Mouse (Mus musculus): ENCODE measurements around the gene Mapt. TPM values are rescaled to one million over a fixed set of nuclear protein-coding genes. Genes with fewer than 3 reads are reported as not detected.

Gene Mapt
- polyA plus RNA-seq, 1 experiment from 2014 or later = 11.8 TPM

DNA sequence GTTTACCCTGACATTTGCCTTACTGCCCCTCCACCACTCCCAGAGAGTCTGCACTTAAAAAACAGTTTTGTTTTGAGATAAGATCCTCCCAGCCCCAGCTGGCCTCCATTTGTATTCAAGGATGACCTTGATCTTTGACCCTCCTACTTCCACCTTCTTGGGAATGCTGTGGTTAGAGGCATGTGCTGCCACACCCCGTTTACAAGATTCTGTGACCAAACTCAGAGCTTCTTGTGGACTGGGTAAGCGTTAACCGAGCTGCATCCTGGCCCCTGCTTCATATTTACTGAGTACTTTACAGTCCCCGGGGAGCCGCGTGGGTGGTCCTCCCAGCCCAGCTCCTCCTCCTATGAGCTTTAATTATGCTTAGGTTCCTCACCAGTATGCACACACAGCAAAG is 64.5 kb downstream of the Mapt start:
- no peak overlapping the region for H3K4me3 ChIP-seq (ENCODE audit: low read length)
- no peak for ATAC-seq (ENCODE audit: low read depth)

DNA sequence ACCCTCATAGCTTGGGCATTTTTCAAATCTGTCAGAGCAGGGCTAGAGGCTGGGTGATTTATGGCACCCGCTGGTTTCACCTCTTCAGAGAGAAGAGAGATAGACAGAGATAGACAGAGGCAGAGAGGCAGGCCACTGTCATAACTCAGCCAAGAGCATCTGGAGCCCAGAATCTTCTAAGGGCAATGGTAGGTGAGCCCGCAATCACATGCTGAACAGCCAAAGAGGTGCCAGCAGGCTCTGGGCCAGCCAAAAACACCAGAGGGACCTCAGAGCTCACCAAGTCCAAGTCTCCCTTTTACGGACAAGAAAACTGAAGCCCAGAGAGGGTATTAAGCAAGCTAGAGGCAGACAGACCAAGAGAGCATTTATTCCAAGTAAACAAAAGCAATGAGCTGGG is 66.5 kb downstream of the Mapt start:
- 90% methylated on average over 3 of the region's 3 CpGs for WGBS
- Histone ChIP-seq H3K27ac (ENCODE audit: low read length) (no peak overlapping the region), H3K9ac (ENCODE audit: low read length) (no peak overlapping the region), H3K4me3 (ENCODE audit: low read length) (no peak overlapping the region), H3K36me3 (ENCODE audit: control insufficient read depth, insufficient read depth, low read length) (no peaks in the 10 kb centered on the region), H3K27me3 (ENCODE audit: control insufficient read depth, insufficient read depth, low read depth, low read length) (no peaks in the 10 kb centered on the region), H3K9me3 (ENCODE audit: control insufficient read depth, low read length) (no peaks in the 10 kb centered on the region), H3K4me1 (replicated peaks; ENCODE audit: control insufficient read depth, insufficient read depth, low read length) (no peaks in the 10 kb centered on the region; the same call in none of the 2 replicates), H3K4me2 (ENCODE audit: low read depth, low read length) (no peak overlapping the region)
- no peak for ATAC-seq (ENCODE audit: low read depth)

More for the DNA sequence above, 64.5 kb downstream of the Mapt start:
- Histone ChIP-seq H3K27ac (ENCODE audit: low read length) (no peak overlapping the region), H3K27me3 (ENCODE audit: control insufficient read depth, insufficient read depth, low read depth, low read length) (no peaks in the 10 kb centered on the region), H3K36me3 (ENCODE audit: control insufficient read depth, insufficient read depth, low read length) (no peaks in the 10 kb centered on the region), H3K9ac (ENCODE audit: low read length) (no peak overlapping the region), H3K4me1 (replicated peaks; ENCODE audit: control insufficient read depth, insufficient read depth, low read length) (no peaks in the 10 kb centered on the region; the same call in 1 of the 2 replicates), H3K9me3 (ENCODE audit: control insufficient read depth, low read length) (no peaks in the 10 kb centered on the region), H3K4me2 (ENCODE audit: low read depth, low read length) (no peak overlapping the region)
- WGBS = 14% methylated on average over 6 of the region's 6 CpGs

DNA sequence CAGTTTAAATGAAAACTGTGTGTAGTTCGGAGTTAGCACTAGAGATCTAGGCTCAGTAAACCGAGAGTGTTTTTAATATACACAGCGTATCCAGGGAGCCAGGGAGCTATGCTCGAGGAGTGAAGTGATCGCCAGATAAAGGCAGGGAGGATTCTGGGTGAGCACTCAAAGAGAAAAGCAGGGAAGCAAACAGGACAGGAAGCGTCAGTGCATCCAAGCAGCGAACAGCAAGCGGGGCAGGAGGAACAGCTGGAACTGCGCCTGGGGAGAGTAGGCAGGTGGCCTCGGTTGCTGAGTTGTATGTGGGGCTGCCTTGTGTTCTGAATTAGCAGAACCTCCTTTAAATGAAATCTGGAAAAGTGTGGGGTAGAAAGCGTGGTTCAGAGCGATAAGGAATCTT is 71.4 kb downstream of the Mapt start:
- no peaks in the 10 kb centered on the region; the same call in 1 of the 2 replicates for H3K4me1 ChIP-seq (replicated peaks; ENCODE audit: control insufficient read depth, insufficient read depth, low read length)
- no peaks in the 10 kb centered on the region for H3K36me3 ChIP-seq (ENCODE audit: control insufficient read depth, insufficient read depth, low read length)
- WGBS = 27% methylated on average over 12 of the region's 12 CpGs
- H3K27me3 ChIP-seq (ENCODE audit: control insufficient read depth, insufficient read depth, low read depth, low read length) = no peaks in the 10 kb centered on the region
- H3K9me3 ChIP-seq (ENCODE audit: control insufficient read depth, low read length) = no peaks in the 10 kb centered on the region
- no peak overlapping the region for H3K9ac ChIP-seq (ENCODE audit: low read length)
- H3K27ac ChIP-seq (ENCODE audit: low read length) = no peak overlapping the region
- peak overlapping the region; percentile 13 for H3K4me2 ChIP-seq (ENCODE audit: low read depth, low read length)
- H3K4me3 ChIP-seq (ENCODE audit: low read length) = no peak overlapping the region
- ATAC-seq (ENCODE audit: low read depth) = no peak

GRCm38 (mm10) chr11:104303088-104303960 is 72.1 kb downstream of the Mapt start:
- no peaks in the 10 kb centered on the region; the same call in 1 of the 2 replicates for H3K4me1 ChIP-seq (replicated peaks; ENCODE audit: control insufficient read depth, insufficient read depth, low read length)
- no peaks in the 10 kb centered on the region for H3K36me3 ChIP-seq (ENCODE audit: control insufficient read depth, insufficient read depth, low read length)
- ATAC-seq (ENCODE audit: low read depth) = no peak
- H3K27me3 ChIP-seq (ENCODE audit: control insufficient read depth, insufficient read depth, low read depth, low read length) = no peaks in the 10 kb centered on the region
- H3K27ac ChIP-seq (ENCODE audit: low read length) = no peak overlapping the region
- H3K9ac ChIP-seq (ENCODE audit: low read length) = no peak overlapping the region
- H3K4me2 ChIP-seq (ENCODE audit: low read depth, low read length) = no peak overlapping the region
- no peak overlapping the region for H3K4me3 ChIP-seq (ENCODE audit: low read length)
- no peaks in the 10 kb centered on the region for H3K9me3 ChIP-seq (ENCODE audit: control insufficient read depth, low read length)
- 45% methylated on average over 8 of the region's 8 CpGs for WGBS

DNA sequence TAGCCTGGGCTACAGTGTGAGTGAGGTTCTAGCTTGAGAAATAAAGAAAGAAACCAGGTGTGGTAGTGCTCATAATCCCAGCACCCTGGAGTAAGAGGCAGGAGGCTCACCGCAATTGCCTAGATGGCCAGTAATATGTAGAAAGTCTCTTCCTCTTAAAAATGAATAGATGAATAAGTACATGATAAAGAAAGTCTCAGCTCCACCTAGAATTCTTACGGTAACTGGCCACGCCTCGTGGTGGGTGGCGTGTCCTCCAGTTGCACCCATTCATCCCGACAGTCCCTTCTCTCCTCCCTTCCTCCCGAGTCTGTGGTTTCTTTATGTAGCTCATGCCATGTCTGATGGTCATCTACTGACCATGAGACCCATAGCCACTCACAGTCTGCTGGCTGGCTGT is 74.5 kb downstream of the Mapt start:
- Histone ChIP-seq H3K36me3 (ENCODE audit: control insufficient read depth, insufficient read depth, low read length) (no peaks in the 10 kb centered on the region), H3K27me3 (ENCODE audit: control insufficient read depth, insufficient read depth, low read depth, low read length) (peaks cover 7% of the 10 kb centered on the region; the same call in 1 of the 2 replicates), H3K9me3 (ENCODE audit: control insufficient read depth, low read length) (no peaks in the 10 kb centered on the region), H3K4me2 (ENCODE audit: low read depth, low read length) (no peak overlapping the region), H3K27ac (ENCODE audit: low read length) (no peak overlapping the region), H3K4me3 (ENCODE audit: low read length) (no peak overlapping the region), H3K9ac (ENCODE audit: low read length) (no peak overlapping the region), H3K4me1 (replicated peaks; ENCODE audit: control insufficient read depth, insufficient read depth, low read length) (no peaks in the 10 kb centered on the region; the same call in 1 of the 2 replicates)
- no peak for ATAC-seq (ENCODE audit: low read depth)
- WGBS = 91% methylated on average over 7 of the region's 7 CpGs

- no peaks in the 10 kb centered on the region; the same call in 1 of the 2 replicates for H3K4me1 ChIP-seq (replicated peaks; ENCODE audit: control insufficient read depth, insufficient read depth, low read length)
- no peak overlapping the region for H3K27ac ChIP-seq (ENCODE audit: low read length)
- 88% methylated on average over 13 of the region's 13 CpGs for WGBS
- H3K27me3 ChIP-seq (ENCODE audit: control insufficient read depth, insufficient read depth, low read depth, low read length) = peaks cover 7% of the 10 kb centered on the region; the same call in 1 of the 2 replicates
- no peak overlapping the region for H3K4me3 ChIP-seq (ENCODE audit: low read length)
- no peak overlapping the region for H3K9ac ChIP-seq (ENCODE audit: low read length)
- no peak overlapping the region for H3K4me2 ChIP-seq (ENCODE audit: low read depth, low read length)
- ATAC-seq (ENCODE audit: low read depth) = no peak
- H3K9me3 ChIP-seq (ENCODE audit: control insufficient read depth, low read length) = no peaks in the 10 kb centered on the region
- no peaks in the 10 kb centered on the region for H3K36me3 ChIP-seq (ENCODE audit: control insufficient read depth, insufficient read depth, low read length)
Measured at GRCm38 (mm10) chr11:104306483-104306882, 75.3 kb downstream of the Mapt start.

DNA sequence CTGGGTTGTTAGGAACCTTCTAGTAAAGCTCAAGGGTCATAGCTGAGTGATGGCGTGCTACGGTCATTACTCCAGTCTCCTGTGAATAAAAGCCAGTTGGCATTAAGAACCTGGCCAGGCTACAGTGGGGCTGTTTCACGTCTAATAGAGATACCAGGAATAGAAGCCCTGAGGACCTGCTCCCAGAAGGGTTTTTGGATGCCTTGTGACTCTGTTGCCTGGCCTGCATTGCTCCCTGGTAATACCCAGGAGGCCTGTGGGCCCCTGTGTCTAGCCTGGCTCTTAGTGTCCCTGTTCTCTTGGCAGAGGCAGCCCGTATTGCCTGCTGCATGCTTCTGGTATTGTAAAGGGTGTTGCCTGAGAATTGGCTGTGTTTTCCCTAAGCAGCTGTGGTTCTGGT is 75.9 kb downstream of the Mapt start:
- no peak overlapping the region for H3K27ac ChIP-seq (ENCODE audit: low read length)
- ATAC-seq (ENCODE audit: low read depth) = no peak
- 65% methylated on average over 4 of the region's 4 CpGs for WGBS

GRCm38 (mm10) chr11:104309377-104310225 is 78.4 kb downstream of the Mapt start:
- ATAC-seq (ENCODE audit: low read depth) = no peak
- H3K9ac ChIP-seq (ENCODE audit: low read length) = peak overlapping the region; percentile 42
- no peaks in the 10 kb centered on the region for H3K9me3 ChIP-seq (ENCODE audit: control insufficient read depth, low read length)
- peak overlapping the region; percentile 53 for H3K4me2 ChIP-seq (ENCODE audit: low read depth, low read length)
- H3K27ac ChIP-seq (ENCODE audit: low read length) = no peak overlapping the region
- H3K27me3 ChIP-seq (ENCODE audit: control insufficient read depth, insufficient read depth, low read depth, low read length) = peaks cover 7% of the 10 kb centered on the region; the same call in 1 of the 2 replicates
- peak overlapping the region; percentile 37 for H3K4me3 ChIP-seq (ENCODE audit: low read length)
- 22% methylated on average over 12 of the region's 12 CpGs for WGBS
- no peaks in the 10 kb centered on the region for H3K36me3 ChIP-seq (ENCODE audit: control insufficient read depth, insufficient read depth, low read length)
- no peaks in the 10 kb centered on the region for H3K4me1 ChIP-seq (replicated peaks; ENCODE audit: control insufficient read depth, insufficient read depth, low read length)

More for the DNA sequence above, 75.9 kb downstream of the Mapt start:
- H3K27me3 ChIP-seq (ENCODE audit: control insufficient read depth, insufficient read depth, low read depth, low read length) = peaks cover 7% of the 10 kb centered on the region; the same call in 1 of the 2 replicates
- no peak overlapping the region for H3K9ac ChIP-seq (ENCODE audit: low read length)
- H3K4me3 ChIP-seq (ENCODE audit: low read length) = no peak overlapping the region
- H3K4me1 ChIP-seq (replicated peaks; ENCODE audit: control insufficient read depth, insufficient read depth, low read length) = no peaks in the 10 kb centered on the region; the same call in 1 of the 2 replicates
- no peaks in the 10 kb centered on the region for H3K9me3 ChIP-seq (ENCODE audit: control insufficient read depth, low read length)
- H3K36me3 ChIP-seq (ENCODE audit: control insufficient read depth, insufficient read depth, low read length) = no peaks in the 10 kb centered on the region
- no peak overlapping the region for H3K4me2 ChIP-seq (ENCODE audit: low read depth, low read length)

All from lung, embryonic 16.5 days (tissue).